Mouse (Mus musculus): ENCODE data around the gene Fgfr2. TPM values are rescaled to one million over a fixed set of nuclear protein-coding genes. Genes with fewer than 3 reads are reported as not detected.

Gene Fgfr2
- polyA plus RNA-seq, 1 experiment from 2014 or later = 11.2 TPM

GRCm38 (mm10) chr7:132015193-132015592 is 1108.0 kb downstream of the Fgfr2 start:
- Histone ChIP-seq H3K4me2 (ENCODE audit: low read depth, low read length) (no peak overlapping the region), H3K4me3 (ENCODE audit: low read depth, low read length) (no peak overlapping the region), H3K27me3 (ENCODE audit: insufficient read depth, low read length) (no peaks in the 10 kb centered on the region), H3K4me1 (ENCODE audit: insufficient read depth) (no peaks in the 10 kb centered on the region), H3K27ac (ENCODE audit: low read depth) (no peak overlapping the region), H3K9me3 (ENCODE audit: low read length) (no peaks in the 10 kb centered on the region), H3K9ac (replicated peaks) (no peak overlapping the region), H3K36me3 (replicated peaks; ENCODE audit: insufficient read depth, low read length) (no peaks in the 10 kb centered on the region)
- ATAC-seq (no peak), DNase-seq (no peak)
- TF ChIP-seq EP300 (IDR thresholded peaks at IDR 0.05; ENCODE audit: low read depth) (no peak), CTCF (IDR thresholded peaks at IDR 0.05; ENCODE audit: low read depth) (no peak)
- 8% methylated on average over 3 of the region's 3 CpGs for WGBS (ENCODE audit: insufficient replicate concordance)

GRCm38 (mm10) chr7:132013970-132014369 is 1109.2 kb downstream of the Fgfr2 start:
- H3K36me3 ChIP-seq (replicated peaks; ENCODE audit: insufficient read depth, low read length) = no peaks in the 10 kb centered on the region
- TF ChIP-seq EP300 (IDR thresholded peaks at IDR 0.05; ENCODE audit: low read depth) = no peak
- TF ChIP-seq CTCF (IDR thresholded peaks at IDR 0.05; ENCODE audit: low read depth) = no peak
- no peak overlapping the region for H3K27ac ChIP-seq (ENCODE audit: low read depth)
- no peaks in the 10 kb centered on the region for H3K9me3 ChIP-seq (ENCODE audit: low read length)
- 66% methylated on average over 5 of the region's 5 CpGs for WGBS (ENCODE audit: insufficient replicate concordance)
- DNase-seq (no peak), ATAC-seq (no peak)
- H3K4me1 ChIP-seq (ENCODE audit: insufficient read depth) = no peaks in the 10 kb centered on the region
- H3K4me3 ChIP-seq (ENCODE audit: low read depth, low read length) = no peak overlapping the region
- H3K4me2 ChIP-seq (ENCODE audit: low read depth, low read length) = no peak overlapping the region
- no peaks in the 10 kb centered on the region for H3K27me3 ChIP-seq (ENCODE audit: insufficient read depth, low read length)
- no peak overlapping the region for H3K9ac ChIP-seq (replicated peaks)

- DNase-seq = no peak
- Histone ChIP-seq H3K4me2 (ENCODE audit: low read depth, low read length) (no peak overlapping the region), H3K27ac (ENCODE audit: low read depth) (no peak overlapping the region), H3K4me1 (ENCODE audit: insufficient read depth) (no peaks in the 10 kb centered on the region), H3K9ac (replicated peaks) (no peak overlapping the region), H3K27me3 (ENCODE audit: insufficient read depth, low read length) (no peaks in the 10 kb centered on the region), H3K9me3 (ENCODE audit: low read length) (no peaks in the 10 kb centered on the region), H3K36me3 (replicated peaks; ENCODE audit: insufficient read depth, low read length) (no peaks in the 10 kb centered on the region), H3K4me3 (ENCODE audit: low read depth, low read length) (no peak overlapping the region)
- TF ChIP-seq CTCF (IDR thresholded peaks at IDR 0.05; ENCODE audit: low read depth) (no peak), EP300 (IDR thresholded peaks at IDR 0.05; ENCODE audit: low read depth) (no peak)
- WGBS (ENCODE audit: insufficient replicate concordance) = 23% methylated on average over 1 of the region's 1 CpGs
- no peak for ATAC-seq
Observed at GRCm38 (mm10) chr7:132012969-132013679, 1110.0 kb downstream of the Fgfr2 start.

GRCm38 (mm10) chr7:132009002-132009401 is 1114.1 kb downstream of the Fgfr2 start:
- Histone ChIP-seq H3K4me2 (ENCODE audit: low read depth, low read length) (no peak overlapping the region), H3K4me3 (ENCODE audit: low read depth, low read length) (no peak overlapping the region), H3K9me3 (ENCODE audit: low read length) (no peaks in the 10 kb centered on the region), H3K27ac (ENCODE audit: low read depth) (no peak overlapping the region), H3K36me3 (replicated peaks; ENCODE audit: insufficient read depth, low read length) (no peaks in the 10 kb centered on the region), H3K9ac (replicated peaks) (no peak overlapping the region), H3K4me1 (ENCODE audit: insufficient read depth) (no peaks in the 10 kb centered on the region), H3K27me3 (ENCODE audit: insufficient read depth, low read length) (no peaks in the 10 kb centered on the region)
- DNase-seq = no peak
- no peak for ATAC-seq
- TF ChIP-seq CTCF (IDR thresholded peaks at IDR 0.05; ENCODE audit: low read depth) = no peak
- no peak for TF ChIP-seq EP300 (IDR thresholded peaks at IDR 0.05; ENCODE audit: low read depth)
- WGBS (ENCODE audit: insufficient replicate concordance) = 66% methylated on average over 7 of the region's 7 CpGs

- Histone ChIP-seq H3K4me1 (ENCODE audit: insufficient read depth) (no peaks in the 10 kb centered on the region), H3K4me2 (ENCODE audit: low read depth, low read length) (no peak overlapping the region), H3K36me3 (replicated peaks; ENCODE audit: insufficient read depth, low read length) (no peaks in the 10 kb centered on the region), H3K9ac (replicated peaks) (no peak overlapping the region), H3K27me3 (ENCODE audit: insufficient read depth, low read length) (no peaks in the 10 kb centered on the region), H3K27ac (ENCODE audit: low read depth) (no peak overlapping the region), H3K9me3 (ENCODE audit: low read length) (no peaks in the 10 kb centered on the region), H3K4me3 (ENCODE audit: low read depth, low read length) (no peak overlapping the region)
- no peak for ATAC-seq
- no peak for DNase-seq
- no peak for TF ChIP-seq CTCF (IDR thresholded peaks at IDR 0.05; ENCODE audit: low read depth)
- no peak for TF ChIP-seq EP300 (IDR thresholded peaks at IDR 0.05; ENCODE audit: low read depth)
- WGBS (ENCODE audit: insufficient replicate concordance) = 75% methylated on average over 14 of the region's 14 CpGs
Observed at GRCm38 (mm10) chr7:132005996-132006696, 1117.0 kb downstream of the Fgfr2 start.

GRCm38 (mm10) chr7:131992873-131993272 is 1130.3 kb downstream of the Fgfr2 start:
- DNase-seq (no peak), ATAC-seq (no peak)
- H3K4me2 ChIP-seq (ENCODE audit: low read depth, low read length) = no peak overlapping the region
- no peaks in the 10 kb centered on the region for H3K9me3 ChIP-seq (ENCODE audit: low read length)
- no peak overlapping the region for H3K9ac ChIP-seq (replicated peaks)
- H3K4me3 ChIP-seq (ENCODE audit: low read depth, low read length) = no peak overlapping the region
- no peaks in the 10 kb centered on the region for H3K36me3 ChIP-seq (replicated peaks; ENCODE audit: insufficient read depth, low read length)
- no peaks in the 10 kb centered on the region for H3K27me3 ChIP-seq (ENCODE audit: insufficient read depth, low read length)
- H3K4me1 ChIP-seq (ENCODE audit: insufficient read depth) = no peaks in the 10 kb centered on the region
- no peak overlapping the region for H3K27ac ChIP-seq (ENCODE audit: low read depth)
- no peak for TF ChIP-seq CTCF (IDR thresholded peaks at IDR 0.05; ENCODE audit: low read depth)
- TF ChIP-seq EP300 (IDR thresholded peaks at IDR 0.05; ENCODE audit: low read depth) = no peak
- 65% methylated on average over 3 of the region's 3 CpGs for WGBS (ENCODE audit: insufficient replicate concordance)

Data from liver, postnatal 0 days (tissue).